Mouse (Mus musculus): Measurements from ENCODE around the gene Vtn.
"Not testable (repeated sequence)": the region's sequence is repeated elsewhere in the genome, so short reads cannot be mapped to it uniquely, and the experiment has no call there.

Vtn gene

GRCm38 (mm10) chr11:78497544-78498522, 1.1 kb upstream of the Vtn start, which contains the start of gene Sarm1:
Sarm1 (minus strand) TSS chr11:78497754.
- peak; percentile 94 for DNase-seq (ENCODE audit: low read depth, low spot score)

DNA sequence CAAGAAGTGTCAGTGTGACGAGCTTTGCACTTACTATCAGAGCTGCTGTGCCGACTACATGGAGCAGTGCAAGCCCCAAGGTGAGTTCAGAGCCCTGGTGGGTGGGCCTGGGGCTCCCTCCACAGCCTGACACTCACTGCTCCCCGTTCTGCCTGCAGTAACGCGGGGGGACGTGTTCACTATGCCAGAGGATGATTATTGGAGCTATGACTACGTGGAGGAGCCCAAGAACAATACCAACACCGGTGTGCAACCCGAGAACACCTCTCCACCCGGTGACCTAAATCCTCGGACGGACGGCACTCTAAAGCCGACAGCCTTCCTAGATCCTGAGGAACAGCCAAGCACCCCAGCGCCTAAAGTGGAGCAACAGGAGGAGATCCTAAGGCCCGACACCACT, 652 bp downstream of the Vtn start:
- DNase-seq (ENCODE audit: low read depth, low spot score): no peak

- no peak for DNase-seq (ENCODE audit: low read depth, low spot score)
Measured at GRCm38 (mm10) chr11:78500623-78501202, 1.8 kb downstream of the Vtn start.

DNA sequence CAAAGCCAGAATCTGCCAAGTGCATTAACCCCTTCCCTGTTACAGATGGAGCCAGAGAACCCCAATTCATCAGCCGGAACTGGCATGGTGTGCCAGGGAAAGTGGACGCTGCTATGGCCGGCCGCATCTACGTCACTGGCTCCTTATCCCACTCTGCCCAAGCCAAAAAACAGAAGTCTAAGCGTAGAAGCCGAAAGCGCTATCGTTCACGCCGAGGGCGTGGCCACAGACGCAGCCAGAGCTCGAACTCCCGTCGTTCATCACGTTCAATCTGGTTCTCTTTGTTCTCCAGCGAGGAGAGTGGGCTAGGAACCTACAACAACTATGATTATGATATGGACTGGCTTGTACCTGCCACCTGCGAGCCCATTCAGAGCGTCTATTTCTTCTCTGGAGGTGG, 2.6 kb downstream of the Vtn start:
- no peak for DNase-seq (ENCODE audit: low read depth, low spot score)

GRCm38 (mm10) chr11:78502909-78503650, 4.2 kb downstream of the Vtn start, which contains the start of gene Sebox:
Sebox (plus strand) TSS chr11:78503447.
- DNase-seq (ENCODE audit: low read depth, low spot score): no peak

DNA sequence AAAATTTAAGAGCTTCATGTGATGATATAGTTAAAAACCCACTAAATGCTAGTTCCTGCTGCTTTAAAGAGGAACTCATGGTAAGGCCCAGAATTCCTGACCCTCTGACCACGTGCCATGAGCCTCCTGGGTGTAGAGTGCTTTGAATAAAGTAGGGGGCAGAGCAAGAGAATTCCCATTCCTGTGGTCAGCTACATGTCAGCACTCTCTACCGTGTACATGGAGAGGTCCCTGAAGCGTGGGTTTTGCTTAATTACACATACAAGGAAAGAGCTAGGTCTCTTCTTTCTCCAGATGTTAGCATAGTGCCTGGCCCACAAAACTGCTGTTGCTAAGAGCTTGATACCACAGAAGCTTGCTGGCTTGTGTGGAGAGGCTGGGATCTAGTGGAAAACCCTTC, 6.5 kb downstream of the Vtn start:
- no peak for DNase-seq (ENCODE audit: low read depth, low spot score)

GRCm38 (mm10) chr11:78509148-78509547, 10.3 kb downstream of the Vtn start:
- no peak for DNase-seq (ENCODE audit: low read depth, low spot score)

DNA sequence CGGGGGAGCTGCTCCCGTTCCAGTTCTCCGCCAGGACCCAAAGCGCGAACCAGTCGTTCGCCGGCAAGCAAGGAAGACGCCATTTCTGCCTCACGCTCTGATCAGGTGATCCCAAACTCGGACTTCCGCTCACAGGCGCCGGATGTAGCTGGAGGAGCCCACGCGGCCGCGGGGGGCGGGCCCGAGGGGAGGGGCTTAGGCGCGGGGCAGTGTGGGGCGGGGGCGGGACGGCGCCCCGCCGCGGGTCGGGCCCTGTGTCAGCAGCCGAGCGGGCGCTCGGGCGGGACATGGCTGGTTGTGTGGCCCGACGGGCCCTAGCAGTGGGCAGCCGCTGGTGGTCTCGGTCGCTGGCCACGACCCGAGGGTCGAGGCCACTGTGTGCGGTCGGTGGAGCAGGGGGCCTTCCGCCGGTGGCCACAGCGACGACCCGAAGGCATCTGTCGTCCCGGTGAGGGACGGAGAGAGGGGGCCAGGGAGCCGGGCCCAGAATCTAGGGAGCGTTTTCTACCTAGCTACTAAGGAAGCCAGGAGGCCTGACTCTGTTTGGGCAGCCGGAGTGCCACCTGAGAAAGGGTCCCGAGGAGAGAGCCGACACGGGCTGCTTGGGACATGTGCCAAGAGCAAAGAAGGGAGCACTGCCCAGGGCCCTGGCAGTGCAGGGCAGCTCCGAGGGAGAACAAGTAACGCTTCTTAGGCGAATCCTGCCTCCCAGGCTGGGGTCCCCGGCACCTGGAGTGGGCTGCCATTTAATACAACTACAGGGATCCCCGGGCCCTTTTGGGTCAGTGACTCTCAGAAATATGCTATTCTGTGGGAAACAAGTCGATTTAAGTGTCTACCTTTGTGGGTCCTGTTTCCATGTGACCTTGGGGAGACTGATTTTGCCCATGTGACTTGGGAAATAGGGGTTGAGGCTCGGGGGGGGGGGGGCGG, 13.4 kb downstream of the Vtn start, which contains the start of the genes Tmem199 and Poldip2:
Gene Tmem199 (minus strand): TSS at position 148 of the 933 bp plus-strand sequence.
Gene Poldip2 (plus strand): TSS at position 169 of the 933 bp plus-strand sequence.
- DNase-seq (ENCODE audit: low read depth, low spot score): peak; percentile 86

DNA sequence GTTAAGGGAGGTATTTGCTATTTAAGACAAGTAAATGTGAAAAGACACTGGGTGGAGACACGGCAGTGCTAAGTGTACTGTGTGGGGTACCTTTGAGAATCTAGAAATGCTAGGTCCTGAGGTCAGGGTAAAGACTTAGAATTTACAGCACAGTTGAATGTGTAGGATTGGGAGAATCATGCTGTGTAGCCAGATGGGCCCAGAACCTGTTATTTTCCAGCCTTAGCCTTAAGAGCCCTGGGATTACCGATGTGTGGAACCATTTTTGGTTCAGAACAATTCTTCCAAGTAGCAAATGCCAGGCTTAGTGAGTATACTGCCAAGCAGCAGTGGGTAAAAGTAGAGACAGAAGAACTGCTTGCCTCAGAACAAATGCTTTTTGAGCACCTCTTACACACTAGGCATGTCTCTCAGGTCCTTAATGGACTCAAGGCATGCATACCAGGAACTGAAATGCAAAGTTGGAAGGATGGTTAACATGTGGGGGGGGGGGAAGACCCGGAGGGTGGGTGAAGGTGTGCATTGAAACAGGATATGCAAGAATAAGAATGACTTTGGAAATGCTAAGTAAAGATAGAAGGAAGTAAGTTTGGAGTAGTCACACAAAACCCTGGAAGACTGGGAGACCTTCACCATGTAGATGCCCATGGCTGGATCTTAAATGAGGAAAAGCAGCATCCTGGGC, 14.4 kb downstream of the Vtn start:
- no peak for DNase-seq (ENCODE audit: low read depth, low spot score)

DNA sequence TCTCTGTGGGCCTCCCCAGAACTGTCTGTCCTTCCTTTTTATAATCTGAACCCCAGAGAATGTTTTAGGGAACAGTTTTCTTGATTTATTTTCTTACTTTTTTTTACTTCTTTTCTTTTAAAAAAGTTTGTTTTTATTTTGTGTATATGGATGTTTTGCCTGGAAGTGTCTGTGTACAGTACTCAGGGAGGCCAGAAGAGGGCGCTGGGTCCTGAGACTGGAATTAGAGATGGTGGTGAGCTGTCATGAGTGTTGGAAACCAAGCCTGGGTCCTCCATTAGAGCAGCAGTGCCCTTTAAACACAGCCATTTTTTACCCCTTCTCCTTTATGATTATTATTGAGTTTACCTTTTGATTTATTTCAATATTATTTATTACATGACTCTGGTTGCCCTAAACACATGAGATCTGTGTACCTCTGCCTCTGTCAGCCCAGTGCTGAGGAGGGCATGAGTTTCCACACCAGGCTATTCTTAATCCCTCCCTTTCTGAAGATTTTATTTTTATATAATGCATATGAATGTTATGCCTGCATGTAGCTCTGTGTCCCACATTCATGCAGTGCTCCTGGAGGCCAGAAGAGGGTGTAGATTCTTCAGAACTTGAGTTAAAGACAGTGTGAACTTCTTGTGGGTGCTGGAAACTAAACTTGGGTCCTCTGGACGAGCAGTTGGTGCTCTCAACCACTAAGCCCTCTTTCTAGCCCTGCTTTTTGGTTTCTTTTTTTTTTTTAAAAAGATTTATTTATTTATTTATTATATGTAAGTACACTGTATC, 16.8 kb downstream of the Vtn start:
- DNase-seq (ENCODE audit: low read depth, low spot score): no peak

DNA sequence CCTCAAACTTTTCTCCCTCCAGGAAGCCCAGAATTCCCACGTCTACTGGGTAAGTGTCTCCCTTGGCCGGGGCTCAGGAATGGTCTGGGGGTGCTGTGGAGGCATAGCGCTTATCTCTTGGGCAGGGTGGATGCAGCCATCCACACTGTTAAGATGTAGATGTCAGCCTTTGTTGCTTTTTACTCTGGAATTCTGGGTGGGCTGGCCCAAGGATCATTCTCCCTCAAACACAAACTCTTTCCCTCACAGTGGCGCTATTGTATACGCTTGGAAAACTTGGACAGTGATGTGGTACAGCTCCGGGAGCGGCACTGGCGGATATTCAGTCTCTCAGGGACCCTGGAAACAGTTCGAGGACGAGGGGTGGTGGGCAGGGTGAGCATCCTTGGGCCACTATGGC, 20.0 kb downstream of the Vtn start:
- no peak for DNase-seq (ENCODE audit: low read depth, low spot score)

GRCm38 (mm10) chr11:78521880-78522279, 23.0 kb downstream of the Vtn start:
- no peak for DNase-seq (ENCODE audit: low read depth, low spot score)

DNA sequence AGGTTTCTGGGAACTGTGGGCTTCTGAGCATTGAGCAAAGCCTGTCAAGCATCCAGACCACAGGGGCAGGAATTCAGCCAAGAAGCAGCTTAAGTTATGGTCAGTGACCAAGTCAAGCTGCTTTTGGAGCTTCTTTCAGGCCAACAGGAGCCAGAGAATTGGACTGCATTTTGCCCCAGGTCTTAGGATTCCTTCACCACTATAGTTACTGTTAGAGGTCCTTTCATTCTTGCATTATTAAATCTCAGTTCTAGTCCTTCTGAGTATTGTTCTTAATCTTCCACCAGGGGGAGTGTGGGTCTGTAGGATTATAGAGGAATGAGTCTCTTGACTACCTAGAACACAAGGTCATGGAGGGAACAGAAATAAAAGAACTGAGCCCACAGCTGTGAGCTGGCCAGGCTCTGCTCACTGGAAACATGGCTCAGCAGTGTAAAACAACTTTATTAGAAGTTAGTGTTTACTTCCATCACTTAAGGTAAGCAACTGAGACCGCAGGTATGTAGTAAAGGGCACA, 23.6 kb downstream of the Vtn start:
- no peak for DNase-seq (ENCODE audit: low read depth, low spot score)

- no peak for DNase-seq (ENCODE audit: low read depth, low spot score)
Measured at GRCm38 (mm10) chr11:78523241-78523955, 24.5 kb downstream of the Vtn start.

DNA sequence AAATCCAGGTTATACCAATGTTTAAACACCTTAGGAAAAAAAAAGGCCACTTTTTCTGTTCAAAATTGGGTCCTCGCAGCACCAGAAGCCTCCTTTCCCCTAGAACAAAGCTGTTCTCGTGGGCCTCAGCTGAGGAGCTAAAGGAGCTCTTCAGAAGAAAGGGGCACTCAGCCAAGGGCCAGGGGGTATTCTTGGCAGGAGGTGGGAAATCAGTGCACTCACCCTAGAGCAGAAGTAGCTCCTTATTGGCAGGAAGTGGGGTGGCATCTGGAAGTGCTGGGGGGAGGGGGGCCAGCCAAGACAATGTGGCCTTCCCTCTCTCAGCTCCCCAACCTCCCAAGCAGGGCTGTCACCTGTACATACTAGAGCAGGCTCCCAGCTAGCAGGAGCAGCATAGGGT, 25.9 kb downstream of the Vtn start:
- no peak for DNase-seq (ENCODE audit: low read depth, low spot score)

GRCm38 (mm10) chr11:78528714-78529113, 29.8 kb downstream of the Vtn start:
- no peak for DNase-seq (ENCODE audit: low read depth, low spot score)

- DNase-seq (ENCODE audit: low read depth, low spot score): no peak
Measured at GRCm38 (mm10) chr11:78530001-78530400, 31.1 kb downstream of the Vtn start.

GRCm38 (mm10) chr11:78531046-78531445, 32.2 kb downstream of the Vtn start:
- no peak for DNase-seq (ENCODE audit: low read depth, low spot score)

DNA sequence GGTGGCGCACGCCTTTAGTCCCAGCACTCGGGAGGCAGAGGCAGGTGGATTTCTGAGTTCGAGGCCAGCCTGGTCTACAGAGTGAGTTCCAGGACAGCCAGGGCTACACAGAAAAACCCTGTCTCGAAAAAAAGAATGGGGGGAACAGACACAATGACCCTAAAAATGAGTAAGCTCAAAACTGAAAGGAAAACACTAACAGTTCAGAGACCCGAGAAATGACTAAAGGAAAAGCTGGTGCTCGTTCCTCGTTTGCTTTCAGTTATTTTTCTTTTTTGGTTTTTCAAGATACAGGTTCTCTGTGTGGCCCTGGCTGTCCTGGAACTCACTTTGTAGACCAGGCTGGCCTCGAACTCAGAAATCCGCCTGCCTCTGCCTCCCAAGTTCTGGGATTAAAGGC, 32.6 kb downstream of the Vtn start:
- not testable (repeated sequence) for DNase-seq (ENCODE audit: low read depth, low spot score)

Measured in brain, embryonic 18.5 days (tissue).